Mouse (Mus musculus) embryonic fibroblast, embryonic 13.5 days (primary cell): Measurements from ENCODE around the gene Apeh.

Experiments used
- CTCF ChIP-seq: IDR thresholded peaks from 2 replicates; pipeline ENCODE4 v1.5.1; 2011; ENCODE audit warnings: mild to moderate bottlenecking, control low read depth, low read length, moderate library complexity, borderline replicate concordance; ENCODE audit not compliant: insufficient read depth
- POLR2A ChIP-seq: IDR thresholded peaks from 2 replicates; pipeline ENCODE4 v1.6.1; 2011; ENCODE audit warnings: low read depth, mild to moderate bottlenecking, control low read depth, low read length, moderate library complexity

DNA sequence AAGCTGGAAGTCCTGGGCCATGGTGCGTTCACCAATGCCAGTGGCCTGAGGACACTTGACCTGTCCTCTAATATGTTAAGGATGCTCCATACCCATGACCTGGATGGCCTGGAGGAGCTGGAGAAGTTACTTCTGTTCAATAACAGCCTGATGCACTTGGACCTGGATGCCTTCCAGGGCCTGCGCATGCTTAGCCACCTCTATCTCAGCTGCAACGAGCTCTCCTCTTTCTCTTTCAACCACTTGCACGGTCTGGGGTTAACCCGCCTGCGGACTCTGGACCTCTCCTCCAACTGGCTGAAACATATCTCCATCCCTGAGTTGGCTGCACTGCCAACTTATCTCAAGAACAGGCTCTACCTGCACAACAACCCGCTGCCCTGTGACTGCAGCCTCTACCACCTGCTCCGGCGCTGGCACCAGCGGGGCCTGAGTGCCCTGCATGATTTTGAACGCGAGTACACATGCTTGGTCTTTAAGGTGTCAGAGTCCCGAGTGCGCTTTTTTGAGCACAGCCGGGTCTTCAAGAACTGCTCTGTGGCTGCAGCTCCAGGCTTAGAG lies 40.7 kb downstream of the Apeh start:
- TF ChIP-seq CTCF (no peak), POLR2A (0 out of 2 replicates have a peak, but pooled peaks have one; percentile 5)
